25 mouse cellular contexts compared by ENCODE assay signal in genomic region chr2:118182136-118182535, GRCm38 (mm10).
DNase-seq lines count a peak whose midpoint lies in the region; ATAC-seq and TF ChIP-seq lines count a peak whose summit lies in the region.
"Had no signal": no experiment of that assay in that cellular context is flagged by ENCODE, and none has a peak within 500 bp of the region (broad histone marks: within the 10 kb centered on the region; RNA-seq: fewer than 3 reads in every experiment).

No protein-coding gene starts in this region.

- DNase-seq in kidney, adult 18-20 months = peak; percentile 49
- no peak for DNase-seq in kidney, postnatal 4 days
- DNase-seq in kidney, adult 8-10 months = peak; percentile 48 to 69
- no peak for DNase-seq in kidney, postnatal 0 days (ENCODE audit: low spot score)
- DNase-seq in right cerebral cortex, postnatal 14 days = no peak
- DNase-seq in left cerebral cortex, adult 18-20 months (ENCODE audit: low spot score in 2 of 2) = no peak
- DNase-seq: adrenal gland, postnatal 36 days; cerebellum, adult 2 months; cerebellum, postnatal 14 days; gastrocnemius, postnatal 14 days; heart, postnatal 36 days; liver; lung, adult 2 months; lung, postnatal 10 days; midbrain, embryonic 14.5 days; thymus, postnatal 4 days had no signal

- no peaks in the 10 kb centered on the region; the same call in 1 of the 2 replicates for H3K4me1 ChIP-seq in kidney, postnatal 0 days (replicated peaks; ENCODE audit: insufficient read depth, low read length)
- peaks cover 9% of the 10 kb centered on the region; the same call in 1 of the 2 replicates for H3K4me1 ChIP-seq in limb, embryonic 15.5 days
- H3K4me1 ChIP-seq: hindbrain, embryonic 12.5 days had no signal

- no peaks in the 10 kb centered on the region for H3K27me3 ChIP-seq in kidney, postnatal 0 days (ENCODE audit: insufficient read depth, low read length)
- no peaks in the 10 kb centered on the region for H3K27me3 ChIP-seq in limb, embryonic 15.5 days
- H3K27me3 ChIP-seq: embryonic facial prominence, embryonic 15.5 days; forebrain, embryonic 12.5 days; hindbrain, embryonic 12.5 days had no signal

- H3K27ac ChIP-seq in kidney, postnatal 0 days = peak overlapping the region; percentile 47; the same call in 1 of the 2 replicates
- peak overlapping the region; percentile 38 for H3K27ac ChIP-seq in limb, embryonic 15.5 days
- H3K27ac ChIP-seq: embryonic facial prominence, embryonic 15.5 days; forebrain, embryonic 12.5 days; heart, embryonic 10.5 days; hindbrain, embryonic 12.5 days; liver, embryonic 14.5 days; macrophage had no signal

- no peak overlapping the region for H3K9ac ChIP-seq in kidney, postnatal 0 days (ENCODE audit: low read depth, low read length)
- H3K9ac ChIP-seq in limb, embryonic 15.5 days = no peak overlapping the region
- H3K9ac ChIP-seq: embryonic facial prominence, embryonic 15.5 days; forebrain, embryonic 12.5 days; hindbrain, embryonic 12.5 days; liver, embryonic 14.5 days had no signal

- H3K36me3 ChIP-seq in kidney, postnatal 0 days (ENCODE audit: insufficient read depth, low read length) = no peaks in the 10 kb centered on the region
- no peaks in the 10 kb centered on the region for H3K36me3 ChIP-seq in limb, embryonic 15.5 days
- H3K36me3 ChIP-seq: embryonic facial prominence, embryonic 10.5 days; embryonic facial prominence, embryonic 15.5 days; forebrain, embryonic 12.5 days; heart, embryonic 10.5 days; hindbrain, embryonic 12.5 days had no signal

- H3K9me3 ChIP-seq in kidney, postnatal 0 days (replicated peaks; ENCODE audit: low read length) = no peaks in the 10 kb centered on the region
- no peaks in the 10 kb centered on the region for H3K9me3 ChIP-seq in limb, embryonic 15.5 days
- H3K9me3 ChIP-seq: embryonic facial prominence, embryonic 15.5 days; heart, embryonic 10.5 days; hindbrain, embryonic 12.5 days had no signal

- no peak overlapping the region for H3K4me2 ChIP-seq in kidney, postnatal 0 days (ENCODE audit: low read length)
- no peak overlapping the region for H3K4me2 ChIP-seq in limb, embryonic 15.5 days
- H3K4me2 ChIP-seq: embryonic facial prominence, embryonic 15.5 days; forebrain, embryonic 12.5 days; hindbrain, embryonic 12.5 days had no signal

- ATAC-seq in kidney, postnatal 0 days (replicated peaks; ENCODE audit: low FRiP score, low read depth) = no peak
- ATAC-seq in limb, embryonic 15.5 days (ENCODE audit: insufficient number of reproducible peaks, low FRiP score, low TSS enrichment, low read depth) = no peak
- ATAC-seq: CD4-positive, CD25-positive, alpha-beta regulatory T cell, adult 4 months had no signal

- H3K4me3 ChIP-seq in kidney, postnatal 0 days (replicated peaks; ENCODE audit: low read depth, low read length) = no peak overlapping the region
- H3K4me3 ChIP-seq in limb, embryonic 15.5 days = no peak overlapping the region
- H3K4me3 ChIP-seq: embryonic facial prominence, embryonic 10.5 days; embryonic facial prominence, embryonic 15.5 days; forebrain, embryonic 12.5 days; heart, embryonic 10.5 days; hindbrain, embryonic 12.5 days had no signal

- 62% methylated on average over 2 of the region's 2 CpGs for WGBS in kidney, postnatal 0 days
- WGBS in limb, embryonic 15.5 days = 45% methylated on average over 2 of the region's 2 CpGs

- TF ChIP-seq CTCF in kidney, postnatal 0 days (IDR thresholded peaks at IDR 0.05; ENCODE audit: low read depth) = no peak

Comparison
In these comparisons a context has a peak if more than half of its experiments do, and no peak if none do; other contexts are left out.
1. DNase-seq: peak in kidney, adult 18-20 months (single experiment) and kidney, adult 8-10 months (2 of 2); none in kidney, postnatal 4 days (0 of 2), kidney, postnatal 0 days (single experiment), right cerebral cortex, postnatal 14 days (single experiment) and left cerebral cortex, adult 18-20 months (0 of 2).